Mouse (Mus musculus): ENCODE data around the gene Zdhhc14.
A peak's percentile ranks its signal among the peaks of the same experiment; 100 is the strongest.

Zdhhc14 gene

DNA sequence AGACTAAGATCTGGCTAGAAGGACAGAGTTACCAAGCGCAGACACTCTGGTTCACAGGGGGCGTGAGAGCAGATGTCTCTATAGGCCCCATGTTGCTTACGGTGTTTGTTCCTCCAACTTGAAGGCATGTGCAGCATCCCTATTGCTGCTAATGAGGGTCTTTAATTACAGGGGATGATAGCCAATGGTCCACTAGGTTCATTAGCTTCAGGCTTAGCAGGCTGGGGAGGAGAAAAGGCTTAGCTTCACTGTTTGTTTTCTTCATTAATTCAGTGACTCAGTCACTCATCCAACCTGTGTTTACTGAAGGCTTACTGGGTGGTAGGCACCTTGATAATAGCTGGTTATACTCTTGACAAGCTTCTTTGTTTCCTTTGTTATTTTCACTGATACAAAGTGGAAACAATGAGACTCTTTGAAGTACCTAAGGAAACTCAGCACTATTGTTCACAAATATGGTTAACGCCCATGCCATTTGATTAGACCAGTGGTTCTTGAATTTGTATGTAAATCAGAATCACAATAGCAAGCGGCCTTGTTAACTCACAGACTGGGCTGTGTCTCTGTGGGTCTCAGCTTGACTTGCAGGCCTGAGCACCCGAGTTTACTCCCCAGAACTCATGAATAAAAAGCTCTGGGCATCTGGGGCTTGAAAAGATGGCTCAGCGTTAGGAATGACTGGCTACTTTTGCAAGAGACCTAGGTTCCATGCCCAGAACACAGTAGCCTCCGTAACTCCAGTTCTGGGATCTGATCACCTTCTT lies 168.1 kb downstream of the Zdhhc14 start:
- no peak for DNase-seq (ENCODE audit: low spot score in 2 of 2)

DNA sequence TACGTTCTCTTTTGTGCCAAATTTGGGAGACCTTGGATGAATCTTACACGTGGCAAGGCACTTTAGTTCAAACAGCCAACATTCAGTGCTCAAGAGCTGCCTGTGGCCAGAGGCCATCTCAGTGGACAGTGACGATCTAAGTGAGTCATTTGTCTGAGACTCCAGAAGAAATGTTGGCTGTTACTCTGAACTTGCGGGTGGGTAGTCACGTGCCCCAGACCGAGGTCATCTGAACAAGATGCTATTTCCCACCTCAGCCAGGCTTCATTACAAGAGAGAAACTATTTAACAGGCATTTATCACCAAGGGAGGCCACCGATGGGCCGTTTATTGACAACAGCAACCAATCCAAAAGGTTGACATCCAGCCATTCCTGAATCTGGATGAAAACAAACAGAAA lies 174.3 kb downstream of the Zdhhc14 start:
- no peak for DNase-seq (ENCODE audit: low spot score in 2 of 2)

DNA sequence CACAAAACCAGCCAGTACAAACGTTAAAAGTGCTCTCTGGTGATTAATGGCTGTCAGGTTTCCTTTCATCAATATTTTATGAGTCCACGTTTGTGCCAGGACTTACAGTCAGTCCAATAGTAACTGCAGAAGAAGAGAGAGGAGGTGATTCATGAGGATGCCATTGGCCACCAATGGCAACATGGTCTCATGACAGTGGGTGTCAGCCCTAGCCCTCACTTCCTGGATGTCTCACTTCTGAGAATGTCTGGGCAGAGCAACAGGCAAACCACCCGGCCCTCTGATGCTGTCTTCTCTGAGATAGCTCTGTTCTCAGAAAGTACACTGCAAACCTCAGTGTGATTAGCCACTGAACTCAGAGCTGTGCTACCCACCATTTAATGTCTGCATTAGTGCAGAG lies 176.1 kb downstream of the Zdhhc14 start:
- DNase-seq (ENCODE audit: low spot score in 2 of 2): no peak

DNA sequence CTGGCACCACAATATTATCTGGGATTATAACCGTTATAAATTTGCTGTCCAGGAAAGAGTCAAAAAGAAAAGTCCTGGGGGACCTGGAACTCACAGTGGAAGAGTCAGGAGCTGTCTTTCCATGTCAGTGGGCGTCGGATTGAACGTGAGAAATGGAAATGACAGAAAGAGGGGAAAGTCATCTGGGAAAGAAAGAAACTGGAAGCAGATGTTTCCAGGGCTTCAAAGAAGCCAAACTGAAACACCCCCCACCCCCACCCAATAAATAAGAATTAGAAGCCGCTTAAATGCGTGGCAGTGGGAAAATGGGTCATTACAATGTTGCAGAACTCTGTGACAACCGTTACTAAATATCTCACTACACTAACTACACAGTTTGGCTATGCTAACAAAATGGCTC lies 176.6 kb downstream of the Zdhhc14 start:
- no peak for DNase-seq (ENCODE audit: low spot score in 2 of 2)

DNA sequence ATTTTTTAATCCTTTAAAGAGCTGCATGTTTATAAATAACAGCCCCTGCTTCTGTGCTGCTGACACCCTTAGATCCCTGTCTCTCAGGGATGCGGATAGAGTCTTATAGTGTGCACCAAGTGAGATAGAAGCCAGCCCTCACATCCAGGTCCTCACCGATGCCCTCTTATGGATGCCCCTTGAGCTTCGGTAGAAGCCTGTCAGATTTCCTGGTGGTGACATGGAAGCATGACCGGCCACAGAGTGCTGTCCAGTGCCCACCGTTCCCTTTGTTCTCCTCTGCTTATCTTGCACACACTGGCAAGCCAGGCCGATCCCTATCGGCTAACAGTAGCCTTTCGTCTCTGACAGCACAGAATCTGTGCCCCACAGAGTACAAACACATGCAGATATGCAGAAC lies 183.6 kb downstream of the Zdhhc14 start:
- DNase-seq (ENCODE audit: low spot score in 2 of 2): peak in 1 of 2 experiments; percentile 22

DNA sequence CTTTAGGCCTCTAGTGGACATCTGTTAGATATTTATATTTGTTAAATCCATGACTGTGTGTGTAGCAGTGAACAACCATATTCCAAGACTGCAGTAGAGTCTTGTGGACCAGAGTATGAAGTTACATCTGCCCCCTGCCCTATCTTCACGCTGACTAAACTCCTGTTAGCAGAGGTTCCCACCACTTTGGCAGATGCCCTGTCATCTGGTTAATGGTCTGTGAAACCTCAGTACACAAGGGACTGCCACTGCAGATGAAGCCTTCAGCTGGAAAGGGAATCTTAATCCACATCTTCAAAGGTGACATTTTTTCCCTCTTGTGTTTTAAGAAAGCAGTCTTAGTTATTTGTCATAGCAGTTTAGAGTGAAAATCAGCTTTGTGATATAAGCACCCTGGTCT lies 187.0 kb downstream of the Zdhhc14 start:
- no peak for DNase-seq (ENCODE audit: low spot score in 2 of 2)

DNA sequence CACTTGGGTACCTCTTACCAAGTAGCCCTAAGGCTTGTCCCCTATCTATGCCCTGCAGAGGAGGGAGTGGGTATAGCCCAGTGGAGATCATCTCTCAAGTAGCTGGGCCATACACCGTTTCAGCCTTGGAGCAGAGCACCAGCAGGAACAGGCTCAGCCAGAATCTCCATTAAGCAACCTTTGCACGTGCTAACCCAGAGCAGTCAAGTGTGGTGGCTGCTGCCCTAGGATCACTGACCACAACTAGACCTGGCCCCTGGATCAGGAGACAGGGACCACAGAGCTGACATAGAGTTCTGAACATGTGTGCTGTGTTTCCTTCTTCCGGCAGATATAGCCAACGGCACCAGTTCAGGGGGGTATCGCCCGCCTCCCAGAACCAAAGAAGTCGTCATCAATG lies 193.0 kb downstream of the Zdhhc14 start:
- DNase-seq (ENCODE audit: low spot score in 2 of 2): no peak

DNA sequence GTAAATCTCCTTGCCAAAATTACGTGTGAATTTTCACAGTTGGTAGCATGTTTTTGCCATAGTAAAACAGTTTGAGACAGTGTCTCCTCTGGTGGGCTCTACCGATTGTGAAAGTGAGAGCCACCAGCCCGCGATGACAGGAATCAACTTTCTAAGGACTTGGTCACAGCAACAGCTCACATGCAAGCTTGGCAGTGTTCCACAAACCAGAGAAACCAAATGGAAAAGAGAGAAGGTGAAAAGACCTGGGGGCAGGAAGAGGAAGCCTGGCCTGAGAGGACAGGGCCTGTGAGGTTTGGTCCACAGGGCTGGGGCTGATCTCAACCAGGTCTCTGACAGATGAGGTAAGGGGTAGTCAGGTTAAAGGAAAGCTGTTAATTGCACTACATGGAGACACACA lies 195.5 kb downstream of the Zdhhc14 start:
- DNase-seq (ENCODE audit: low spot score in 2 of 2): no peak

DNA sequence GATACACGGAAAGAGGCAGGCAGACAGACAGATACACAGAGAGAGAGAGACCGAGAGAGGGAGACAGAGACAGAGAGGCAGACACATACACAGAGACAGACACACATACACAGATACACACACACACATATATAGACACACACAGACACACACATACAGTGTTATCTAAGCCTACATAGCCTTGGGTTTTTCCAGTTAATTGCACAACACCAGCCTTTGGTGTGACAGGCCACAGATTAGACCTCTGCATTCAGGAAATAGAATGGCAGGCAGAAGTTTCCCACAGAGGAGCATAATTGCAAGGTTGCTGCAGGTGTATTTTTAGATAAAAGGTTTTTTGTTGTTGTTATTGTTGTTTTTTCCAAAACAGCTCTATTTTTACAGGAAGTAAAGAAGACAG lies 195.9 kb downstream of the Zdhhc14 start:
- DNase-seq (ENCODE audit: low spot score in 2 of 2): no peak

DNA sequence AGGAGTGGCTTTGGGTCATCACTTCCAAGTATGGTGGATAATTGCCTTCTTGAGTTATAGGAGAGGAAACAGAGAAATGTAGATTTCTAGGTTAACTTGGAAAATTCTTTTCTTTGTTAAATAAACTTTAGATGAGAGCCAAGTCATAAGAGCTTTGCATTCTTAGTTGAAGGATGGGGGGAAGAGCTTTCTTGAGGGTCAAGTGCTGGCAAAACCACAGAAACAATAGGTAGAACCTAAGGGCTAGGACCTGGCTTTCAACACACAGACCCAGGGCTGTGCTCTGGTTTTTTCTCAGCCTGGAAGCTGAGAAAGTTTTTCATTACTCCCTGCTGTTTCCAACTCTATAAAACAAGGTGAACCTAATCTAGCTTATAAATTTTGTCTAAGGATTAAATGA lies 196.3 kb downstream of the Zdhhc14 start:
- no peak for DNase-seq (ENCODE audit: low spot score in 2 of 2)

DNA sequence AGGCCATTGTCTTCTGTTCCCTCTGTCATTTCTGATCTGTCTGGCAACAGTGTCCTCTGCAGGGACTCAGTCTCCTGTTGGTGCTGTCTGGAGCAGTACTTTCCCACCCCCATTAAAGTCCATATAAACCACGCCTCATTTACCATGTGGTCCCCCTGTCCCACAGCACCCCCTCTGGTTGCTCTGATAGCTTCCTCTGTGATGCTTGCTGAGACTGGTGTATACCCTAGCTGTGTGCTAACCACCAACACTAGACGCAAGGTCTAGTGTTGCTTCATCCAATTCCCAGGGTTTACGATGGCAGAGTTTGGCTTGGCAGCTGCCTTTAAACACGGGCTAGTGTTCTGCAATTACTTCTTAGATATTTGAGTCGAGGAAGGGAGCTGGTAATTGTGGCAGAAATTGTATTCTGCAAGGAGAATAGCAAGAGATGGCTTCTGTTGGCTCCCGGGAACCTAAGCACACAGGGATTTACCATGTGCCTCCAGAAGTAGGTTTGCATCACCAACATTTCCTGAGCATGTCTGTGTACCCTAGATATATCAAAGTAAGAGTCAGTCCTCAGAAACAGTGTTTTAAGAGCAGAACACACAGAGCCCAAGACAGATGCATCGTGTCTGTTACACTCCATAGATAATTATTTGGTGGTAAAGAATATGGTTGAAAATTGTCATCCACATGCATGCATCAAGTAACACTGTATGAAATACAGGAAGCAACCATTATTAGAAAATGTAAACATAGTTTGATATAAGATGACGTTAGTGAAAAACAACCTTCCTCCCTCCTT lies 198.6 kb downstream of the Zdhhc14 start:
- peak in 1 of 2 experiments; percentile 45 for DNase-seq (ENCODE audit: low spot score in 2 of 2)

DNA sequence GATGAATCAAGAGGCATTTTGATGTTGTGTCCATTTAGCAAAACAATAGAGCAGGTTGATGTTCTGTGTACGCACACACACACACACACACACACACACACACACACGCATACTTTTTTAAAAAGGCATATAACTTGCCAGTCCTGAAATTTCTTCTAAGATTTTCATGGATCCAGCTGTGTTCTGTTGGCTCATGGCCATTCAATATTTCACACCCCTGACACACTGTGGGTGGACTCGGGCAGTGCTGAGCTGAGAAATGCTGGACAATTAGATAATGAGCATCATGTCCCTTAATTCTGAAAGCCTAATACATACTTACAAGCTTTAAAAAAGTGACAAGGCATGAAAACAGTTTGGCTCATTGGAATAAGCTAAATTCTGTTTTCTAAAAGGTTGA lies 200.3 kb downstream of the Zdhhc14 start:
- no peak for DNase-seq (ENCODE audit: low spot score in 2 of 2)

DNA sequence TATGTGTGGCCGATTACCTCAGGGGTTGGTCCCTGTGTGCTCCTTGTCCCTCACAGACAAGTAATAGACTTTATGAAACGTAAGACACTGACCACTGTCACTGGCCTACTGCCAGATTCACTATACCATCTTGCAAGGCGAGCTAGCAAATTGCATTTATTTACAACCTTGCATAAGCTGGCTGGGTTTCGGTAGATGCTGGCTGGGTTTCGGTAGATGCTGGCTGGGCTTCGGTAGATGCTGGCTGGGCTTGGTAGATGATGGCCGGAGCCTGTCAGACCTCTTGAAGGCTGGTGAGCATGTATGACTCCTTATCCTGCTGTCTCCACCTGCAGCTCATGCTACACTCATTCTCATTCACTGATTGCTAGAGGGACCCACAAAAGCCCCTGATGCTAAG lies 200.9 kb downstream of the Zdhhc14 start:
- DNase-seq (ENCODE audit: low spot score in 2 of 2): no peak

DNA sequence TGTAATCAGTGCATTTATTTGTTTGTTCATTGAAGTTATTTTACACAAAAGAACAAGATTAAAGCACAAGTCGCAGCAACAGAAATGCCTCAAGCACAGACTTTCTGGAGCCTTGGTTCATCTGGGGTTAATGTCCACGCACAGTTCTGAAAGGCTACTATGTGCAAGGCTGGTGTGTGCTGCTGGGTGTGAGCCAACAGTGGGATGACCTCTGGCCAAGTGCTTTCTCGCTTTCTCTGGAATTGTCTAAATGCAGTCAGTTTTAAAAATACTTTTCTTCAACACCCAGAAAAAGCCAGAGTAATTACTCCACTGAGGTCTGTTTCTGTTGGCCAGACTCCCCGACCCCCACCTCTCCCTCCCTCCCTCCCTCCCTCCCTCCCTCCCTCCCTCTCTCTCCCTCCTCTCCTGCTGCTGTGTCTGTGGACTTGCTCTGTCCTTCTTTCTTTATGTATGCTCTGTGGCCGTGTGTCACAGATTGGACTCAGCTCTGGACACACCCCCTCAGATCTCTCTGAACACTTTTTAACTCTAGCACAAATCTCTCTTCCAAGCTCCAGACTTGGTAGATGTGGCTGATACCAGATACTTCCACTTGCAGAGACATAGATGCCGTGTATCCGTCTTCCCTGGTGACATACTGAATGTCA lies 206.2 kb downstream of the Zdhhc14 start:
- DNase-seq (ENCODE audit: low spot score in 2 of 2): no peak

DNA sequence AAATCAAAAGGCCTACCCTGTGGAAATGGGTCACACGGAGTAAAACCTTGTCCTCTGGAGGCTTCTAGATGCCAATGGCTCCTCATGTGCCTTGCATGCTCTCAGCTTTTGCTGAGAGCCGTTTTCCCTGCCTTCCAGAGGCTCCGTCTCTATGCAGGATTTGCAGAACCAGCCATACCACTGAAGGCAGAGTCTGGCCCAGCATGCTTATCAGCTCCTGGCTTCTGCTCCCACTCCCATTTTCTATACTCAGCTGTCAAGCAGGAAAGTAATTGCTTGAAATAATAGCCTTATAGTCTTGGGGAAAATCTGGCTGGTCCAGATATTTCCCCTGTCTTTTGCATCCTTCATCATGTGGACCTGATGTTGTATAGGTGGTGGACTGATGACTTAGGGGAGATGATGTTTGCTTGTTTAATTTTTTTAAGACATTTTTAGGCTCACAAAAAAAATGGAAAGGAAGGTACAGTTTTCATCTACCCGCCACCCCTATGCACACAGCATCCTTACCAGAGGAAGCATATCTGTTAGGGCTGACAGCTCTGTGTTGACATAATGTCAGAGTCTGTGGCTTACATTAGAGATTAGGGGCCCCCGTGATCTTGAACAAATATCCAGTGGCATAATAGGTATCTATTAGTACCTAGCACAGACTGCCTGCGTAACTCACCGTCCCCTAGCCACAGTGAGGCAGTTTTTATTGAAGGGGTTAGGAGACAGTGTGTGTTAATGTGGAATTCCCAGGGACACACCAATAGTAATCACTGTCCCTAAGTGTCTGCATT lies 218.2 kb downstream of the Zdhhc14 start:
- DNase-seq (ENCODE audit: low spot score in 2 of 2): no peak

DNA sequence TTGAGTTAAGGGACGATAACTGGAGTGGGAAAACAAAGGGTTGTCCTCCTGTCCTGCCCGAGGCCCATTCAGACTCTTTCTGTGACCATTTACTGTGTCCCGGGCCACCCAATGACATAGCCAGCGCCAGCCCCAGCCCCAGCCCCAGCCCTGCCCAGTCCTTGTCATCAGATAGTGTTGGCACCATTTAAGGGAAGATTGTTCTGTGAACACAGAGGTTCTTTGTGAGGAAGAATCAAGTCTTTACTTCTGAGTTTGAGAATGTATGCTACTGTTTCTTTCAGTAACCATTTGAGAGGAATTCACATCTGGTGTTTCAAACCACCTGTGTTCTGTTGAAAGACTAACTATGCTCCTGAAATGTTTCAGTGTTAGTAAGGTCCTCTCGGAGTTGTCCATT lies 219.5 kb downstream of the Zdhhc14 start:
- no peak for DNase-seq (ENCODE audit: low spot score in 2 of 2)

DNA sequence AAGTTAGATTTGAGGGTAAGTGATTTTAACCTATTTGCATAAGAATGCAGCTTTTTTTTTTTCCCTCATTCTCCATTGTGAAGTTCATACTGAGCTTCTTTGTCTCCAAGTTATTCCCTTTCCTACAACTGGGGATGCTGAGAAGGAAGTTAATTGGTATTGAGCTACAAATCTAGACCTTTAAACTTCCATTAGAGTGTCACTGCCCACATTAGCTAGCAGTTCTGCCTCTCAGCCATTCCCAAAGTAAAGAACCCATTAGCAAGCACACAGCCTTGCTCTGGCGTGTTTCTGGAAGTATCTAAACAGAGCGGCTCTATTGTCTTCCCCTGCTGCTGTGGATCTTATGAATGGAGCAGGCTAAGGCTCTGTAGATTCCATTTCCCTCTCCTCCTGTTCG lies 220.8 kb downstream of the Zdhhc14 start:
- no peak for DNase-seq (ENCODE audit: low spot score in 2 of 2)

DNA sequence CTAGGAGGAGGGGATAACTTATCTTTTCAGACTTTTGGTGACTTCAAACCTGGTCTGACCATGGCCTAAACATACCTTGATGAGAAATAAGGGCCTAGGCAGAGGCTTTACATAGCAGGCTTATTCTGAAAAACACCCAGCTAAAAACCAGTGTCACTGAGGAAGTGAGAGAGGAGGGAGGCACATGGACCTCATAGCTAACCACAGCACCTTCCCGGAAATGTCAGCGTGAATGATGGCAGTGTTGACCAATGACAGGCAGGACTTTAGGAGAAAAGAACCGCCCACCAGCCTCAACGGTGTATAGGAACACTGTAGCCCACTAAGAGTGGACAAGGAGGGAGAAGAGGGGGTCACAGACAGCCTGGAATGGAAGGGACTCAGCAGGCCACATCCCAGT lies 224.6 kb downstream of the Zdhhc14 start:
- no peak for DNase-seq (ENCODE audit: low spot score in 2 of 2)

DNA sequence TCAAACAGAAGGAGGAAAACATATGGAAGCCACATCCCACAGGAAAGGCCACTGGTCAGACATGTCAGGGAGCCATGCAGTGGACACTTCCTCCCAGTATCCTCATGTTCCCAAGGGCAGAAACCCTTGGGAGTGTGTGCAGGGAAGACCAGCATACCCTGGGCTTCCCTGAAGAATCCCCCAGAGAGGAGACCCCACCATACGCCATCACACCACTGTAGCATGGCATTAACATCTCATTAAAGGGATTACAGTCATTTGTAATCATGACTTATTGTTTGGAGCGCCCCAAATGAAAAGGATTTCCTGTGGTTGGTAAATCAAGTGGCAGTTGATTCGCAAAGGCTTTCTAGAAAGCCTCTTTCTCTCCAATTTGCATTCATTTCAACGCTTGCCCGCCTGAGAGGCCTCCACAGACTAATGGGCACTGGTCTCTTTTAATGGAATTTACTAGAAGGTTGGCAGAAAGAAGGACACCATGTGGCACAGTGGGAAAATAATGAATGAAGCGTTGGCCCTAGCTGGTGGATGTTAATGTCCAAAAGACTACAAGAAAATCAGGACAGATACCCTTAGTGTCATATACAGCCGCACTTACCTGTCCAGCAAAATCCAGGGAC lies 226.5 kb downstream of the Zdhhc14 start:
- DNase-seq (ENCODE audit: low spot score in 2 of 2): no peak

DNA sequence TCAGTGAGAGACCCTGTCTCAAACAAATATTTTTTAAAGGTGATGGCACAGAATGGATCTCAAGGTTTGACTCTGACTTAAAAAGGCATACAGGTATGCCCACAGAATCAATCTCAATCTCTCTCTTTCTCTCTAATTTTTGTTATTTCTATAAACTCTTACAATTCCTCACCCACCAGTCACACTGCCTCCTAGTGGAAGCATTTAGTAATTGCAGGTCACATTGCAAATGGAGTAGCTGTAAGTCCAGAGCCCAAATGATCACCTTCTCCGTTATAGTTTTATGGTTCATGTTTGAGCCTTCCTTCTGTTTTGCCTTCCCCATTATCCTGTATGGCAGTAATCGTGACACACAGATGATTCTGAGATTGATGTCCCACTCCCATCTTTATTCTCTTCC lies 230.4 kb downstream of the Zdhhc14 start:
- no peak for DNase-seq (ENCODE audit: low spot score in 2 of 2)

DNA sequence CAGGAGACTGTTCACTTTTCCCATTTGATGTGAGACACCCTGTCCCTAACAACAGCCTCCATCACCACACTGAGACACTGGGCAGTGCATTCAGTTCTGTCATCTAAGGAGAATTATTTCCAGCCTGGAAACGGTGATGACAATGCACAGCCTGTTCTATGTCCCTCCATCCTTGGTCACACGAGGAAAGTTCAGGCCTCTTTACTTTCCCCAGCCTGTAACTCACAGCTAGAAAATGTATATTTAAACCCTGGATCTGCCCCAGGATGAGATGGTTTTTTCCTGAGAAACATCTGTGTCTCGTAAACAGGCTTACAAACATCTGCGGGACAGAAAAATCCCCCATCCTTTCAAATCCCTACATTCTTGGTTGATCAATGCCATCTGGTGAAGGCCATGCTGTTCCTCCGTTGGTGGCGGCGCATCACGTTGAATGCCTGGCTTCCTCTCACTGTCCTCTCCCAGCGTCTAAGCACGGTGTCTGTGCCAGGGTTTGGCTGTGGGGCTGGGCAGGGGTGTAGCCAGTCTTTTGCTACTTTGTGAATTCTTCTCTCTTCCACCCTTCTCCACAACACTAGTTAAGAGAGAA lies 231.3 kb downstream of the Zdhhc14 start:
- no peak for DNase-seq (ENCODE audit: low spot score in 2 of 2)
